Mouse (Mus musculus) cerebral cortex, adult 2 months (tissue): ENCODE data around the gene Gal3st2.

Source experiments
- WGBS: fragments of 180-500 bp; shearing (Covaris S2); methylation state at CpG from one replicate; pipeline ENCODE4 v1.1.7; 2018; 5-methylcytosine and 5-hydroxymethylcytosine counted together

Gene Gal3st2

DNA sequence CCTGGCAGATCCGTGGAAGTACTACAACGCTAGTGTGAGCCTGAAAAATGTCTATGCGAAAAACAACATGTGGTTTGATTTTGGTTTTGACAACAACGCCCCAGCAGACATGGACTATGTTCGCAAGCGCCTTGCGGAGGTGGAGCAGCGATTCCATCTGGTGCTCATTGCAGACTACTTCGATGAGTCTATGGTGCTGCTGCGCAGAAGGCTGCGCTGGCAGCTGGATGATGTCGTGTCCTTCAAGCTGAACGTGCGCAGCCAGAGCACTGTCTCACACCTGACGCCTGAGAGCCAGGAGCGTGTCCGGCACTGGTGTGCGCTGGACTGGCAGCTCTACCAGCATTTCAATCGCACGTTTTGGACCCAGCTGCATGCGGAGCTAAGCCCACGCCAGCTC lies 13.3 kb downstream of the Gal3st2 start:
- 73% methylated on average over 17 of the region's 22 CpGs for WGBS

DNA sequence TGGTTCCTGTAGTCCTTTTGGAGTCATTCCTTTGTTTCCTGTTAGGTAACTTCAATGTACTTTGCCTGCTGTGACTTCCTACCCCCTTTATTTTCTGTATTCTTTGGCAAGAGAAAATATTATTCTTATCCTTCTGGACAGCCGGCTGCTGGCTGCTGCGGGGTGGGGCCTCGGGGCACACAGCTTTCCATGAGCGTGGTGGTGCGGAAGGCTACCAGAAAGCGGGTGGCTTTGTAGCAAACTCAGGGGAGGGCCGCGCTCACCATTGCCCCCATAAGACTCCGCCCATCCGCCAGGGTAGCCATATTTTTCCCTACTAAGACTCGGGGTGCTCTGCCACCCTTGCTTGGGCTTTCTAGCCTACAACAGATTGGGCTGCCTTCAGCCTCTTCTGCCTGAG lies 20.7 kb downstream of the Gal3st2 start:
- no CpG with 5 or more reads among the region's 11 CpGs for WGBS

DNA sequence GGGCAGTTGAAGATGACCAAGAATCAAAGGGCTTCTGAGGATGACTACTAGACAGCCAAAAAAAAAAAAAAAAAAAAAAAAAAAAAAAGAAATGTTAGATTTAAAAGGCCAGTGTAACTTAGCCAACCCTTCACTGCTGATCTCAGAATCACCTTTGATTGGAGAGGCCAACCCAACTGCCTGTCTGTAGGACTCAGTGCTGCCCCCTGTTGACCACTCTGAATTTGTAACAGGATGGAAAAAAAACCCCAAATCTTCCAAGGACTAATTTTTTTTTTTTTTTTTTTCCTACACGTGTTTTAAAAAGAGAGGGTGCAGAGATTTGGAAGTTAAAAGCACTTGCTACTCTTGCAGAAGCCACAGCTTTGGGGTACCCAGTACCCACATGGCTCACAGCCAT lies 29.8 kb downstream of the Gal3st2 start:
- WGBS = 70% methylated on average over 1 of the region's 1 CpGs

DNA sequence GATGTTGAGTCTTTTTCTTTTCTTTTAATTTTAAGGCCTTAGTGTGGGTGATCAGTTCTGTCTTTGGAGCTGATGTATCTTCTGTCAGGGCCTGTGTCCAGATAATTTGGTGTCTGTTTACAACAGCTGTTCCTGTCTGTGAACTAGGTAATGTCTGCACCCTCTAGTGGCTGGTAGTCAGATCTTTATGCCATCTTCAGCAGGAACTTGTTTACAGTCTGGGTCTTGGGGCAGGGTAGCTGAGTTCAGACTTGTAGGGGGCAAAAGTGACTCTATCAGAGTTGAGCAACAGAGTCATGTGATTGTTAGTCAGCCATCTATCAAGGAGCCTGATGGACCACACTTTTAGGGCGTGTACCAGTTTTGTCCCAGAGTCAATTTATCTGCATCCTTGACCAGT lies 36.3 kb downstream of the Gal3st2 start:
- WGBS = no CpG with 5 or more reads among the region's 1 CpGs

DNA sequence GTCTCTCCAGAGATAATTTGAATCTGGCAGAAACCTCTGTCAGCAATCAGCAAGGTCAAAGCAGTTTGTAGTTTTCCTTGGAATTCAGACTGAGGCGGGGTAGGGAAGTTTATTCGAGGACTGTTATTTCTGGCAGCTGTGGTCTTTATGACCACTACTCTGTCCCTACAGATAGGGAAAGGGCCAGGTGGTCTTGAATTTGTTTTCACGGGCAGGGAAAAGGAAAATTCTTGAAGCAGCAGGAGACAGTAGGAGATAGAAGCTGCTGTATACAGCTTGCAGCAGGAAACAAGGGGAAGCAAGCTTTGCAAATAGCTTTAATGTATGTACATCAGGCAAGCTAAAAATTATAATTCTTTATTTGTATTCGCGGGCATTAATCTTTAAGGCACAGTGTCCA lies 40.2 kb downstream of the Gal3st2 start:
- 37% methylated on average over 5 of the region's 5 CpGs for WGBS

DNA sequence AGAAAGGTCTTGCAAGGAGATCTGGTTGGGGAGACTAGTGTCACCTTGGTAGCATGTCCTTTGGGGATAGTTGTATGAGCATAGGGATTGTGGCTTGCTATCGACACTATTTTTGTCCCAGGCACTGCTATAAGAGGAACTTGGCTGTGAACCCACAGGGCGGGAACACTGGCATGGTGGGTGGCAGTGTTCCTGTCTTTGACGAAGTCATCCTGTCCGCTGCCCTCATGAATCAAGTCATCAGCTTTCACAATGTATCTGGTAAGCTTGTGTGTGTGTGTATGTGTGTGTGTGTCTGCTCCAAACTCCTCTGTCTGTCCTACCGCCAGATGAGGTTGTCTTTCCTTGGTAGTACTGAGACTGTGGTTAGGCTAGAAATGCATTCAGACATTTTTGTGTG lies 45.6 kb downstream of the Gal3st2 start:
- 72% methylated on average over 4 of the region's 5 CpGs for WGBS

DNA sequence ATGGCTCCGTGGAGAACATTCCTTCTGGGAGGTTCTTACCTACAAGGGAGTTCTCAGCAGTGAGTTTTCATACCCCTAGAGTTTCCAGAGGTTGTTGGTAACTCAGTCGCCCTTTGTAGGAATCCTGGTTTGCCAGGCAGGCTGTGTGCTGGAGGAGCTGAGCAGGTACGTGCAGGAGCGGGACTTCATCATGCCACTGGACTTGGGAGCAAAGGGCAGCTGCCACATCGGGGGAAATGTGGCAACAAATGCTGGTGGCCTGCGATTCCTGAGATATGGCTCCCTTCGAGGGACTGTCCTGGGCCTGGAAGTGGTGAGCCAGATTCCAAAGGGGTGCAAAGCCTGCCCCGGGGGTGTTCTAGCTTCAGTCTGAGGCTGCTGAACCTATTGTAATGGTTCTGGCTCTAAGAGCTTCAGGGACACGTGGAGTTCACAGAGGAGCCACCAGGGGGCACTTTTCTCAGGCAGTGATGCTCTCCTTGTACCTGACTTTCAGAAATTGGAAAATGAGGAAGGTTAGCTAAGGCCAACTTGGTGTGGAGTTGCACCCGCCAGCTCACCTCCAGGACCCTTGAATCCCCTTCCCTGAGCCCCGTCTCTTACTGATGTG lies 48.0 kb downstream of the Gal3st2 start:
- no CpG with 5 or more reads among the region's 11 CpGs for WGBS

DNA sequence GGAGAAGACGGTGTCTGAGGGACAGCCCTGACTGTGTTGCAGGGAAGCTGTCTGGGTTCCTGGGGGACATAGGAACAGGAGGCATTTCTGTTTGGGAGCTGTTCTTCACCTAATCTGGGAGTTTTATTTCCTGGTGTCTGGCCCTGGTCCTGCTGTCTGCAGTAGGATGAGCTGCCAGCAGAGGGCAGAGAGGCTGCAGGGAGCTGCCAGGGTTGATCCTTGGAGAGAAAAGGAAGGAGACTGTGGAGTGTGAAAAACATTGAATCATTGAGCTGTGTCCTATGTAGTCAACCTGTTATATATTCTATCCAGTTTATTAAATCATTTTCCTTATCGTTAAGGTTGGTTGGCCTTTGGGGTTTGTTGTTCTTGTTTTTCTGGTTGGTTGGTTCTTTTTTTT lies 50.8 kb downstream of the Gal3st2 start:
- no CpG with 5 or more reads among the region's 2 CpGs for WGBS

DNA sequence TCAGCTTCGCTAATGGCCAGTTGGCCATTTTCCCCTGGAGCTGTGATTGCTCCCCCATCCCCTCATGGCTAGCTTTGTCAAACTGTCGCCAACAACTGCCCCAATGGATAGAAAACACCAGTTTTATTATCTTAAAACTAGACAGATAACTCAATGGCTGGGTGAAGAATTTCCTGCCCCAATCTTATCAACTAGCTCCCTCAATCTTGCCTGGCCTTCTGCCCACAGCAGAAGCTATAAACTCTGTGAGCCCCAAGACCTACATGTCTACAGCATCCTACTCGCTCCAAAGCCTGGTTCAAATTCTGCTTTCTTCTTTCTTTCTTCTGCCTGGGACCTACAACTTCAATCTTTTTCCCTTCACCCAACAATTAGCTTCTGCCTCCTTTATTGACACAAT lies 56.1 kb downstream of the Gal3st2 start:
- WGBS = 93% methylated on average over 3 of the region's 3 CpGs

DNA sequence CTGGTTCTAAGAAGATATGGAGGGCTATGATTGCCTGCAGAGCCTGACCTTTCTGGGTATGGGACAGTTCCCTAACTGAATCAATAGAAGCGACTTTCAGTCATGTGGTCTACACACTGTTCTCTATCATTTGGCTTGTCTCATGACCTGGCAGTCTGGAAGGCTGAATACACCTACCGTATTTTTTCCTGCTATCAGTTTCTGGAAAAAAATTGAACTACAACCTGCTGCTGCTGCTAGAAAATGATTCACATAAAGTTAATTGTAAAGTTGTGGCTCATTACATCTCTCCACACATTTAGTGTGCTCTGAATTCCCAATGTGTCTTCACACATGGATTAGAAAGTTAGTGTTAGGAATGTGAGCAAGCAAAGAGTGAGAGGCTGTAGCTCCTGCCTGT lies 56.9 kb downstream of the Gal3st2 start, which contains the start of gene Gal3st2b:
Gal3st2b (plus strand) TSS at position 301 of the 400 bp plus-strand sequence.
- WGBS = 89% methylated on average over 2 of the region's 2 CpGs

DNA sequence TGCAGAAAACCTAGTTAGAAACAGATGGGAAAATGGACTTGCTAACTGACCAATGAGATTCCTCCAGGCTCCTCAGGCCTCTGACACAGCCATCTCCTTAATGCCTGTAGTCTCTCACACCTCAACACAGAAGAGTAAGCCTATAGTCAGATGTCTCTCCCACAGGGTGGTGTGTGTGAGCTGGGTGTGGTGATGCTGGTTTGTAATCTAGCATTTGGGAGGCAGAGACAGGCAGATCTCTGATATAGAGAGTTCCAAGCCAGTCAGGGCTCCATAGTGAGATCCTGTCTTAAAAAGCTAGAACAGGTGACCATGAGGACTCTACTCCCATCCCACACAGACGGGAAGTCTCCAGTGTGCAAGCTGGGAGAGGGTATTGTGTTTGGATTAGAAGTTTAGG lies 57.7 kb downstream of the Gal3st2 start:
- WGBS = 76% methylated on average over 1 of the region's 1 CpGs

DNA sequence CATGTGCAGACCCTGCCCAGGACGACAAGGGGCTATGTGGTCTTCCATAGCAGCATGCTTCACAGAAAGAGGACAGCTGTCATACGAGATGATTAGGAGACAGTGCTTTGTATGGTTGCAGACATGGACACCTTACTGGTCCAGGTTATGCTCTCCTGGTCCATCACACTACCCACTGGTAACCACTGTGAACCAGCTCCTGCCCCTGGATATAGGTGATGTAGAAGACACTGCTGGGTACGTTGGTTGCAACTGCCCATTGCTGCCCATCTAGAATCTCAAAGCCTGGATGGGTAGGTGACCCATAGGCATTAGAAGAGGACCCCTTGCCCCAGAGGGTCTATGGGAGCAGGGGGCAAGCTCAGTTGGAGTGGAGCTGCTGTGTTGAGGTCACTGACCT lies 58.2 kb downstream of the Gal3st2 start:
- 79% methylated on average over 3 of the region's 3 CpGs for WGBS

DNA sequence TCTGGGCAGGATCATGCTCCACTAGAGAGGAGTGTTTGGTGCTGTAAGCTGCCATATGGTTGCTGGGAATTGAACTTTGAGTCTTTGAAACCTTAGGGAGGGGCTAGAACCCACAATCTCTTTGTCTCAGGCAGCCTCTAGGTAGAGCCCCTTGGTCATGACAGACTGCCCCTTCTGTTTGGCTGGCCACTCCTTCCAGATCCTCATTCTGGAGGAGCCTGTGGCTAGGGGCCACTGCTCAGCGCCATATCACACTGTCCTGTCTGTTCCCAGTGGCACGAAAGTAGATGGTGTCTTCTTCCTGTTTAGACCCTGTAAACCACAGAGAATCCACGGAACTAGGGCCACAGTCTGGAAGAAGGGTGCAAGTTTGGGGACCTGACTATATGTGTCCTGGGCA lies 61.5 kb downstream of the Gal3st2 start:
- WGBS = 94% methylated on average over 3 of the region's 3 CpGs

DNA sequence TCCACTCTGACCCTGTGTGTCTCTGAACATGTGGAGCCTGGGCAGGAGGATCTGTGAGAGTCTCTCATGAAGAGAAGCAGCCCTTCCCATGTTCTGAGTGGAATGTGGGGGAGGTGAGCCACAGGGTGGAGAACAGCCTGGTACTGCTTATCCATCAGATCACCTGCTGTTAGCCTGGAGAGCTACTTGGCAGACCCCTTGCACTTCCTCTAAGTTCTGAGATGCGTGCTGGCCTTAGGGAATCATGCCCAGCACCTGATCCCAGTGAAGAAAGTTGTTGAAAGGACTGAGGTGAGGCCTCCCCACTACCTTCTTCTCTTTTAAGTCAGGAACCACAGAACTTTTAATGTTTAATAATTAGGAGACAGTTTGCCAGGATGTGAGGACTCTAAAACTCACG lies 62.0 kb downstream of the Gal3st2 start:
- 79% methylated on average over 2 of the region's 2 CpGs for WGBS
